35 mouse cellular contexts compared by ENCODE assay signal in genomic region chr6:71274621-71275020, GRCm38 (mm10). TPM values are rescaled to one million over a fixed set of nuclear protein-coding genes. Genes with fewer than 3 reads are reported as not detected.
"Had no signal": no experiment of that assay in that cellular context is flagged by ENCODE, and none has a peak within 500 bp of the region (broad histone marks: within the 10 kb centered on the region; RNA-seq: fewer than 3 reads in every experiment).

No protein-coding gene starts in this region.

- H3K27me3 ChIP-seq: heart, embryonic 12.5 days; hindbrain, embryonic 12.5 days; intestine, embryonic 15.5 days; limb, embryonic 13.5 days; limb, embryonic 15.5 days had no signal

- H3K9me3 ChIP-seq: heart, embryonic 10.5 days; heart, embryonic 12.5 days; hindbrain, embryonic 10.5 days; hindbrain, embryonic 12.5 days; intestine, embryonic 15.5 days; limb, embryonic 13.5 days; limb, embryonic 15.5 days had no signal

- H3K4me3 ChIP-seq: gastrocnemius, adult 2 months; heart, embryonic 10.5 days; heart, embryonic 12.5 days; hindbrain, embryonic 10.5 days; hindbrain, embryonic 12.5 days; intestine, embryonic 15.5 days; limb, embryonic 13.5 days; limb, embryonic 15.5 days had no signal

- DNase-seq: gastrocnemius, adult 2 months; gastrocnemius, postnatal 10 days; gastrocnemius, postnatal 25 days; heart, adult 18-20 months; heart, postnatal 10 days; heart, postnatal 4 days; kidney, adult 18-20 months; kidney, adult 8-10 months; kidney, postnatal 14 days; kidney, postnatal 36 days; layer of hippocampus, adult 9-11 months; layer of hippocampus, postnatal 36 days; left cerebral cortex, postnatal 4 days had no signal

- ATAC-seq: hindbrain, embryonic 16.5 days; inflammation-experienced regulatory T-cells, adult 6 months; intestine, embryonic 15.5 days; intestine, postnatal 0 days had no signal

- H3K36me3 ChIP-seq: heart, embryonic 10.5 days; heart, embryonic 12.5 days; hindbrain, embryonic 10.5 days; hindbrain, embryonic 12.5 days; intestine, embryonic 15.5 days; limb, embryonic 13.5 days; limb, embryonic 15.5 days had no signal

RNA-seq across cellular contexts. Expression of gene Smyd1, which starts 47.4 kb away (rescaled TPM):
- total RNA-seq: granulocyte monocyte progenitor cell, adult 5-6 weeks had no signal

RNA-seq across cellular contexts. Expression of gene Cd8b1, which starts 48.0 kb away (rescaled TPM):
- total RNA-seq: gastrocnemius, adult 2 months; granulocyte monocyte progenitor cell, adult 5-6 weeks; heart, postnatal 25 days; layer of hippocampus, adult 18-20 months; layer of hippocampus, adult 8-10 months; layer of hippocampus, postnatal 14 days; layer of hippocampus, postnatal 36 days; left cerebral cortex, adult 18-20 months; left cerebral cortex, adult 8-10 months; left cerebral cortex, postnatal 10 days; left cerebral cortex, postnatal 25 days; left cerebral cortex, postnatal 4 days had no signal
- polyA plus RNA-seq: frontal cortex, adult 2 months; heart, embryonic 10.5 days; heart, embryonic 12.5 days; hindbrain, embryonic 12.5 days; hindbrain, embryonic 14.5 days; hindbrain, embryonic 16.5 days; intestine, embryonic 15.5 days; kidney, embryonic 14.5 days; limb, embryonic 13.5 days; limb, embryonic 15.5 days had no signal
